Mouse (Mus musculus) kidney, adult 11 months (tissue): ENCODE results near the gene Ostm1.

Experiments
- DNase-seq: peaks from one replicate; pipeline ENCODE4 v3.0.0; 2022

The Ostm1 gene

GRCm38 (mm10) chr10:42583902-42584435 lies 347 bp downstream of the Ostm1 start:
- DNase-seq: no peak

GRCm38 (mm10) chr10:42584436-42584983 lies 888 bp downstream of the Ostm1 start:
- DNase-seq: no peak

GRCm38 (mm10) chr10:42585156-42585555 lies 1.5 kb downstream of the Ostm1 start:
- DNase-seq: no peak

- no peak for DNase-seq
Observed at GRCm38 (mm10) chr10:42585596-42586305, 2.1 kb downstream of the Ostm1 start.

- no peak for DNase-seq
Observed at GRCm38 (mm10) chr10:42587961-42588750, 4.5 kb downstream of the Ostm1 start.

- no peak for DNase-seq
Observed at GRCm38 (mm10) chr10:42589505-42589904, 5.9 kb downstream of the Ostm1 start.

GRCm38 (mm10) chr10:42590261-42591184 lies 6.9 kb downstream of the Ostm1 start:
- no peak for DNase-seq

- DNase-seq: no peak
Observed at GRCm38 (mm10) chr10:42591185-42591992, 7.8 kb downstream of the Ostm1 start.

GRCm38 (mm10) chr10:42591993-42592686 lies 8.5 kb downstream of the Ostm1 start:
- no peak for DNase-seq

- DNase-seq: no peak
Observed at GRCm38 (mm10) chr10:42593201-42593600, 9.6 kb downstream of the Ostm1 start.

GRCm38 (mm10) chr10:42598615-42599014 lies 15.0 kb downstream of the Ostm1 start:
- DNase-seq: no peak

- no peak for DNase-seq
Observed at GRCm38 (mm10) chr10:42601556-42601955, 17.9 kb downstream of the Ostm1 start.

- DNase-seq: no peak
Observed at GRCm38 (mm10) chr10:42604874-42605273, 21.3 kb downstream of the Ostm1 start.

GRCm38 (mm10) chr10:42606757-42607156 lies 23.1 kb downstream of the Ostm1 start:
- no peak for DNase-seq

GRCm38 (mm10) chr10:42613075-42613474 lies 29.5 kb downstream of the Ostm1 start:
- no peak for DNase-seq

- DNase-seq: no peak
Observed at GRCm38 (mm10) chr10:42613639-42614381, 30.2 kb downstream of the Ostm1 start.

- DNase-seq: no peak
Observed at GRCm38 (mm10) chr10:42614766-42615165, 31.1 kb downstream of the Ostm1 start.

- no peak for DNase-seq
Observed at GRCm38 (mm10) chr10:42618291-42618690, 34.7 kb downstream of the Ostm1 start.

- DNase-seq: no peak
Observed at GRCm38 (mm10) chr10:42625907-42626306, 42.3 kb downstream of the Ostm1 start.
